Mouse (Mus musculus): ENCODE data around the gene Ptgr1. TPM values are rescaled to one million over a fixed set of nuclear protein-coding genes. Genes with fewer than 3 reads are reported as not detected.

The Ptgr1 gene
- total and polyA plus RNA-seq, 3 experiments: 11.7 to 20.6 TPM; not detected in 1

DNA sequence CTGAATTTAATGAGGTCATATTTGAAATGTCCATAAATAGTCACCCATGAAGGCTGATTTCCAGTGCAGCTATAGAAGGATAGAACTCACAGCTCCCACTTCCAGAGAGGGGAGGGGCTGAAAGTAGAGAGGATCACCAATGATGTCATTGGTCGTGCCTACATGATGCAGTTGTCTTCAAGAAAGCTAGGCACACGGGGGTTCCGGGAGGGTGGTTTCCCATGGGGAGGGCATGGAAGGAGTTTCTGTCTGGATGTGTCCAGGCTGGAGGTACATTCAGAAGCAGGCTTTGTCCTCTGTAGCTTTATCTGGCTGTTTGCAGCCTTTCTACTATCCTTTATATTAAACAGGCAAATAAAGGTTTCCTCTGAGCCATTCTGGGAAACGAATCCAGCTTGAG is 38.5 kb downstream of the Ptgr1 start:
- Histone ChIP-seq H3K27ac (ENCODE audit: control insufficient read depth, low read depth, low read length) (no peak overlapping the region), H3K36me3 (ENCODE audit: control insufficient read depth in 1 of 2, insufficient read depth in 2 of 2, low read length in 2 of 2) (no peaks in the 10 kb centered on the region), H3K4me1 (ENCODE audit: control insufficient read depth in 1 of 2, insufficient read depth in 2 of 2, low read length in 2 of 2) (no peaks in the 10 kb centered on the region), H3K9me3 (replicated peaks; ENCODE audit: insufficient read depth, low read length) (no peaks in the 10 kb centered on the region), H3K27me3 (ENCODE audit: control insufficient read depth in 1 of 2, insufficient read depth in 2 of 2, low read length in 2 of 2) (peaks cover 0 to 1% of the 10 kb centered on the region in 2 experiments; a peak in 1 of 4 replicates), H3K9ac (ENCODE audit: control insufficient read depth, low read depth, low read length, poor library complexity, severe bottlenecking) (no peak overlapping the region), H3K79me2 (ENCODE audit: control insufficient read depth, insufficient read depth, low read length, poor library complexity) (no peaks in the 10 kb centered on the region), H3K4me3 (ENCODE audit: control insufficient read depth in 1 of 2, insufficient read depth in 1 of 2, low read depth in 2 of 2, low read length in 2 of 2) (no peak overlapping the region)
- TF ChIP-seq ETS1 (IDR thresholded peaks at IDR 0.05; ENCODE audit: low read depth, low read length) (no peak), EP300 (IDR thresholded peaks at IDR 0.05; ENCODE audit: low read depth in 1 of 2, low read length in 2 of 2) (no peak), JUND (IDR thresholded peaks at IDR 0.05; ENCODE audit: low read depth, low read length) (no peak), RAD21 (IDR thresholded peaks at IDR 0.05; ENCODE audit: low read depth, low read length) (no peak), MEF2A (IDR thresholded peaks at IDR 0.05; ENCODE audit: extremely low read depth, insufficient replicate concordance, low read depth, low read length, poor library complexity, severe bottlenecking) (no peak), ZNF384 (IDR thresholded peaks at IDR 0.05; ENCODE audit: low read depth, low read length) (no peak), USF1 (IDR thresholded peaks at IDR 0.05; ENCODE audit: low read depth, low read length) (no peak), HCFC1 (IDR thresholded peaks at IDR 0.05; ENCODE audit: low read depth, low read length) (no peak), POLR2AphosphoS5 (IDR thresholded peaks at IDR 0.05; ENCODE audit: borderline replicate concordance, low read depth, low read length) (no peak)
- DNase-seq (ENCODE audit: low read depth, low spot score): no peak

DNA sequence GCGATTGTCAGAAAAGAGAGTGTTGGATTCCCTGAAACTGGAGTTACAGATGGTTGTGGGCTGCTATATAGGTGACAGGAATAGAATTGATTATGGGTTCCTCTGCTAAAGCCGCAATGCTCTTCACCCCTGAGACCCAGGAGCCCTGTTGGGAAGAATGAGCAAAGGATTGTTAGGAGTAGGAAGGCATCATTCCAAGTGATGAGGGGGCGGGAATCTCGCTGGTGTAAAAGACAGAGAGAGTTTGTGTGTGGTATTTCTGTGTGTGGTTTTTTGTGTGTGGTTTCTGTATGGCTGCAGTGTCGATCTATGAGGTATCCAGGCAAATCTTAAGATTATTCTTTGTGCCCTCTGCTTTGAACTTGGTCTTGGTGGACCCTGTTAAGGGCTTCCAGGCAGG is 42.2 kb downstream of the Ptgr1 start:
- no peak for DNase-seq (ENCODE audit: low read depth, low spot score)
- Histone ChIP-seq H3K4me1 (ENCODE audit: control insufficient read depth in 1 of 2, insufficient read depth in 2 of 2, low read length in 2 of 2) (no peaks in the 10 kb centered on the region), H3K27me3 (ENCODE audit: control insufficient read depth in 1 of 2, insufficient read depth in 2 of 2, low read length in 2 of 2) (peaks cover 0 to 1% of the 10 kb centered on the region in 2 experiments; a peak in 1 of 4 replicates), H3K36me3 (ENCODE audit: control insufficient read depth in 1 of 2, insufficient read depth in 2 of 2, low read length in 2 of 2) (no peaks in the 10 kb centered on the region), H3K9ac (ENCODE audit: control insufficient read depth, low read depth, low read length, poor library complexity, severe bottlenecking) (no peak overlapping the region), H3K4me3 (ENCODE audit: control insufficient read depth in 1 of 2, insufficient read depth in 1 of 2, low read depth in 2 of 2, low read length in 2 of 2) (no peak overlapping the region), H3K9me3 (replicated peaks; ENCODE audit: insufficient read depth, low read length) (no peaks in the 10 kb centered on the region), H3K27ac (ENCODE audit: control insufficient read depth, low read depth, low read length) (no peak overlapping the region), H3K79me2 (ENCODE audit: control insufficient read depth, insufficient read depth, low read length, poor library complexity) (no peaks in the 10 kb centered on the region)
- TF ChIP-seq ZC3H11A (IDR thresholded peaks at IDR 0.05; ENCODE audit: low read depth, low read length) (no peak), ZMIZ1 (IDR thresholded peaks at IDR 0.05; ENCODE audit: low read depth, low read length) (no peak), EP300 (IDR thresholded peaks at IDR 0.05; ENCODE audit: low read depth in 1 of 2, low read length in 2 of 2) (no peak), POLR2AphosphoS2 (IDR thresholded peaks at IDR 0.05; ENCODE audit: low read length) (no peak), MAZ (IDR thresholded peaks at IDR 0.05; ENCODE audit: low read depth, low read length) (no peak), ETS1 (IDR thresholded peaks at IDR 0.05; ENCODE audit: low read depth, low read length) (no peak), MXI1 (IDR thresholded peaks at IDR 0.05; ENCODE audit: low read depth, low read length) (no peak), BHLHE40 (IDR thresholded peaks at IDR 0.05; ENCODE audit: borderline replicate concordance, low read depth, low read length) (no peak), GABPA (IDR thresholded peaks at IDR 0.05; ENCODE audit: low read depth, low read length) (no peak), ELF1 (IDR thresholded peaks at IDR 0.05; ENCODE audit: low read depth, low read length) (no peak), POLR2A (IDR thresholded peaks at IDR 0.05; ENCODE audit: control insufficient read depth in 1 of 2, insufficient read depth in 1 of 2, low read depth in 1 of 2, low read length in 2 of 2, poor library complexity in 1 of 2) (no peak), CTCF (IDR thresholded peaks at IDR 0.05 in 2 of 3, conservative IDR thresholded peaks at IDR 0.05 in 1 of 3; ENCODE audit: control insufficient read depth in 1 of 3, insufficient read depth in 1 of 3, low read depth in 2 of 3, low read length in 3 of 3, poor library complexity in 1 of 3, severe bottlenecking in 1 of 3) (no peak), CHD2 (IDR thresholded peaks at IDR 0.05; ENCODE audit: low read length) (no peak), SIN3A (IDR thresholded peaks at IDR 0.05; ENCODE audit: low read length) (no peak)
